Mouse (Mus musculus) brain, embryonic 18.5 days (tissue): Measurements from ENCODE around the gene Cbx2.

Experiments used
- DNase-seq: peaks from one replicate; pipeline ENCODE4 v3.0.0-alpha.2; 2012; ENCODE audit warnings: low read depth, low spot score

The Cbx2 gene

GRCm38 (mm10) chr11:119022895-119023615 is at the start of gene Cbx2:
Gene Cbx2 (plus strand): TSS chr11:119022962.
- peak; percentile 75 for DNase-seq

- no peak for DNase-seq
These were observed 48.4 kb upstream of the Cbx2 start for GRCm38 (mm10) chr11:118974340-118974739.

GRCm38 (mm10) chr11:118975427-118975826 is 47.3 kb upstream of the Cbx2 start:
- DNase-seq, result peak; percentile 49

- no peak for DNase-seq
These were observed 46.8 kb upstream of the Cbx2 start for GRCm38 (mm10) chr11:118975917-118976316.

- no peak for DNase-seq
These were observed 42.4 kb upstream of the Cbx2 start for GRCm38 (mm10) chr11:118980388-118980787.

GRCm38 (mm10) chr11:118981012-118981776 is 41.6 kb upstream of the Cbx2 start:
- DNase-seq, result no peak

GRCm38 (mm10) chr11:118982593-118983113 is 40.1 kb upstream of the Cbx2 start:
- DNase-seq, result no peak

GRCm38 (mm10) chr11:118985571-118985970 is 37.2 kb upstream of the Cbx2 start:
- no peak for DNase-seq

GRCm38 (mm10) chr11:118987999-118988398 is 34.8 kb upstream of the Cbx2 start, which contains the start of gene Enpp7:
Gene Enpp7 (plus strand): TSS chr11:118988188.
- DNase-seq, result no peak

- no peak for DNase-seq
These were observed 30.0 kb upstream of the Cbx2 start for GRCm38 (mm10) chr11:118992781-118993180.

GRCm38 (mm10) chr11:118995448-118995847 is 27.3 kb upstream of the Cbx2 start:
- no peak for DNase-seq

GRCm38 (mm10) chr11:118997182-118997581 is 25.6 kb upstream of the Cbx2 start:
- DNase-seq, result no peak

- peak; percentile 72 for DNase-seq
These were observed 24.1 kb upstream of the Cbx2 start for GRCm38 (mm10) chr11:118998540-118999265.

GRCm38 (mm10) chr11:118999361-118999804 is 23.4 kb upstream of the Cbx2 start:
- DNase-seq, result no peak

- DNase-seq, result no peak
These were observed 21.9 kb upstream of the Cbx2 start for GRCm38 (mm10) chr11:119000877-119001276.

GRCm38 (mm10) chr11:119001493-119002128 is 21.2 kb upstream of the Cbx2 start:
- no peak for DNase-seq

- no peak for DNase-seq
These were observed 17.1 kb upstream of the Cbx2 start for GRCm38 (mm10) chr11:119005547-119006275.

- no peak for DNase-seq
These were observed 16.3 kb upstream of the Cbx2 start for GRCm38 (mm10) chr11:119006462-119006861.

GRCm38 (mm10) chr11:119007461-119008456 is 15.0 kb upstream of the Cbx2 start:
- no peak for DNase-seq
